Mouse (Mus musculus) layer of hippocampus, adult 18-20 months (tissue): ENCODE measurements around the gene Tex50. TPM values are rescaled to one million over a fixed set of nuclear protein-coding genes. Genes with fewer than 3 reads are reported as not detected.

Experiments
- DNase-seq, 2 experiments: peaks; one replicate each; pipeline ENCODE4 v3.0.0; 2022; ENCODE audit warnings: low spot score in 2 of 2
- total RNA-seq, 2 experiments: library from RNA; stranded (reverse); gene quantifications; 2 replicates each; pipeline ENCODE4 v1.2.3; 2021

Gene Tex50
- total RNA-seq, 2 experiments from 2014 or later = not detected

DNA sequence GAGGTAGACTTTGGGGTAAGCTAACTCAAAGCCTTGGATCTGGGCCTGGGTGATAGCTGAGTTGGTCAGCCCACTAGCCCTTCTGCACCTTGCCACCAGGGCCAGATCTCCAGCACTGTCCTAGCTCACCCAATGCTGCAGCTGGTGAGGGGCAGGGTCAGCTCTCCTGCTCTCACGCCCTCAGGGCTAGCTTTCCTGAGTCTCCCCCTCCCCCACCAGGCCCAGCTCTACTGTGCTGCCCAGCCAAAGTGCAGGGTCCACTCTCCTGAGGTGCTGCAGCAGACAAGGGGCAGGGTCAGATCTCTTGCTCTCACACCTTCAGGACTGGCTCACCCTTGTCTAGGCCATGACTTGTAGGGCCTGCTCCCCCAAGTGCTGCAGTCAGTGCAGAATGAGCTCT, 32.7 kb downstream of the Tex50 start:
- DNase-seq = no peak

DNA sequence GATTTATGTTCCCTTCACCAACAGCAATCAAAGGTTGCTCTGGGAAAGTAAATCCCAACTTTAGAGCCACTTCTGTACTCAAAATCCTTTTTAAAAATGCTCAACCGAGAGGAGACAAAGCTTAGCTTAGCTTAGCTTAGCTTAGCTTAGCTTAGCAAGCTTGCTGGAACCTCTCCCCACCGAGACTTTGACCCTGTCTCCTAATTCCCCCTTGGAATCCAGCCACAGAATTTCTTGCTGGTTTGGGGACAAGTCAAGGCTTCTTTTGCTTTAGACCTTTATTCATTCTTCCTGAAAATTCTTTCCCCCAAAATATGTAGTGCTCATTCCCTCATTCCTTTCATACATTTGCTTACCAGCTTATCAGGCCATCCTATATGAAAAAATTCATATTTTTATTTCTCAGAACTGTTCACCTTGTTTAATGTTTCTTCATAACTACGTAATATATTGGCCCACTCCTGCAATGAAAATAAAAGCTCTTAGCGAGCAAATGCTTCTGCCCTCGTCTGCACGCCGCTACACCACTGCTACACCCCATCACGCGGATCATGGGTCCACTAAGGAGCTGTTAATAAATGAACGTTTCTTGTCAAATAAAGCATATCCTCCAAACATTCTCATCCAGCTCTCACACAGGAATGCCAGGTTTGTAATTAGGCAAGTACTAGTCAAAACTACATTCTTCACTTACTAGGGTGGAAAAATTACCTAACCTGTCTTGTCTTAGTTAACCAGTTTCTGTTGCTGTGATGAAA, 36.3 kb downstream of the Tex50 start:
- DNase-seq = no peak

DNA sequence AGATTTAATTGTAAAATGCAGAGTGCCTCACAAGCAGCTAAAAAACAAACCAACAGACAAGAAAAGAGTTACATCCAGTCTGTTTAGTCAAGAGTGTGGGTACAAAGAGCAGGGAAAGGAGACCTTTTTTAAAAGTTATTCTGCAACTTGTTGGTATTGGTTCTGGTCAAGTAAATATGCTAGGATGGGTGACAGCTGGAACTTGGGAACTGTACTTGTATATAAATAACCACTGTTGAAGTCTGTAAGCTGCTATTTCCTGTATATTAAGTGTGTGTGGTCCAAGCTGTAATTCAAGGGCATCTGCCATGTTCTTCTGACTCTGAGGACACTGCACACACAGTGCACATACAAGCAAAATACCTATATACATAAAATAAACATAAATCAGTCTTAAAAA, 44.5 kb downstream of the Tex50 start:
- no peak for DNase-seq

DNA sequence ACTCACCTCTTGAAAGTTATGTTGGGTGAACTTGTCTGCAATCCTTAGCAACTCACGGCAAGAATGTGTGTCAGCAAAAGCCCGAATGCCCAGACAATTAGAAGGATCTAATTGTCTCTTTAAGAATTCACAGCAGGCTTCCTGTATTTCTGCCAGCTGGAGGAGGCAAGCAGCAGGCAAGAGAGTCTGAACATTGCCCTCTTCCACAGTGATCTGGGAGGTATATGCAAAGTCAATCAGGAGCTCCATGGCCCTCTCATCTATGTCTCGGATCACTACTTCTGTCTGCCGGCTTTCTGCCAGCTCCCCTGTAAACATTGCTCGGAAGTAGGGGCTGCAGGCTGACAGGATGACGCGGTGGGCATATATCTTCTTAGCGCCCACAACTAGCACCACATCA, 49.9 kb downstream of the Tex50 start:
- DNase-seq = no peak

Other genes with a start within 250 kb of the Tex50 start
- under 1 TPM; 0.10 TPM for gene Serpinc1, start 180.7 kb downstream of the Tex50 start, total RNA-seq
- 10 to 100 TPM; 17.2 to 18.3 TPM for gene Zbtb37, start 124.5 kb downstream of the Tex50 start, total RNA-seq
- 10 to 100 TPM; 26.3 to 26.5 TPM for gene Dars2, start 88.7 kb downstream of the Tex50 start, total RNA-seq
- 1 to 10 TPM; 1.3 to 1.7 TPM for gene Cenpl, start 88.6 kb downstream of the Tex50 start, total RNA-seq
- gene Klhl20, start 27.8 kb downstream of the Tex50 start, total RNA-seq = 10 to 100 TPM; 17.2 to 18.1 TPM
- 10 to 100 TPM; 59.5 to 60.6 TPM for gene Ankrd45, start 16.6 kb downstream of the Tex50 start, total RNA-seq
- 100 to 1,000 TPM; 356 TPM for gene Prdx6, start 91.9 kb upstream of the Tex50 start, total RNA-seq
- gene Tnfsf4, start 236.1 kb upstream of the Tex50 start, total RNA-seq = not detected